Mouse (Mus musculus): ENCODE measurements around the gene Nae1. TPM values are rescaled to one million over a fixed set of nuclear protein-coding genes. Genes with fewer than 3 reads are reported as not detected.

Gene Nae1
- total RNA-seq, 2 experiments from 2014 or later = 52.8 to 77.1 TPM

GRCm38 (mm10) chr8:104534779-104535141 is 323 bp upstream of the Nae1 start:
- ATAC-seq (replicated peaks; ENCODE audit: low FRiP score, poor library complexity, severe bottlenecking) = peak; percentile 70

- ATAC-seq (replicated peaks; ENCODE audit: low FRiP score, poor library complexity, severe bottlenecking) = no peak
These were observed 886 bp downstream of the Nae1 start for GRCm38 (mm10) chr8:104533551-104533950.

- ATAC-seq (replicated peaks; ENCODE audit: low FRiP score, poor library complexity, severe bottlenecking) = no peak
These were observed 4.8 kb downstream of the Nae1 start for GRCm38 (mm10) chr8:104529671-104530070.

GRCm38 (mm10) chr8:104517872-104518271 is 16.6 kb downstream of the Nae1 start:
- ATAC-seq (replicated peaks; ENCODE audit: low FRiP score, poor library complexity, severe bottlenecking) = no peak

GRCm38 (mm10) chr8:104510134-104510533 is 24.3 kb downstream of the Nae1 start:
- no peak for ATAC-seq (replicated peaks; ENCODE audit: low FRiP score, poor library complexity, severe bottlenecking)

- 0 out of 2 replicates have a peak, but pooled peaks have one; percentile 10 for ATAC-seq (replicated peaks; ENCODE audit: low FRiP score, poor library complexity, severe bottlenecking)
These were observed 25.1 kb downstream of the Nae1 start, which contains the start of gene Terb1 for GRCm38 (mm10) chr8:104509061-104510006. Terb1 (minus strand) TSS chr8:104509910.

GRCm38 (mm10) chr8:104479091-104479490 is 55.3 kb downstream of the Nae1 start:
- ATAC-seq (replicated peaks; ENCODE audit: low FRiP score, poor library complexity, severe bottlenecking) = no peak

GRCm38 (mm10) chr8:104472465-104472864 is 62.0 kb downstream of the Nae1 start:
- ATAC-seq (replicated peaks; ENCODE audit: low FRiP score, poor library complexity, severe bottlenecking) = no peak

- no peak for ATAC-seq (replicated peaks; ENCODE audit: low FRiP score, poor library complexity, severe bottlenecking)
These were observed 67.0 kb downstream of the Nae1 start for GRCm38 (mm10) chr8:104467463-104467862.

Other genes with a start within 250 kb of the Nae1 start
- gene Cmtm2a, start 241.5 kb downstream of the Nae1 start, total RNA-seq (2015; ENCODE audit: low replicate concordance) = not detected in 2 replicates
- not detected in 2 replicates for gene Cmtm2a, start 241.5 kb downstream of the Nae1 start, total RNA-seq (2017; ENCODE audit: low replicate concordance)
- gene Gm45711, start 224.6 kb downstream of the Nae1 start, total RNA-seq (2015; ENCODE audit: low replicate concordance) = not detected in 2 replicates
- gene Gm45711, start 224.6 kb downstream of the Nae1 start, total RNA-seq (2017; ENCODE audit: low replicate concordance) = not detected in 2 replicates
- gene Cmtm1, start 224.5 kb downstream of the Nae1 start, total RNA-seq (2015; ENCODE audit: low replicate concordance) = not detected in 2 replicates
- gene Cmtm1, start 224.5 kb downstream of the Nae1 start, total RNA-seq (2017; ENCODE audit: low replicate concordance) = not detected in 2 replicates
- gene Gm11020, start 213.1 kb downstream of the Nae1 start, total RNA-seq (2015; ENCODE audit: low replicate concordance) = not detected in 2 replicates
- gene Gm11020, start 213.1 kb downstream of the Nae1 start, total RNA-seq (2017; ENCODE audit: low replicate concordance) = not detected in 2 replicates
- gene Cmtm2b, start 212.4 kb downstream of the Nae1 start, total RNA-seq (2015; ENCODE audit: low replicate concordance) = not detected in 2 replicates
- not detected in 2 replicates for gene Cmtm2b, start 212.4 kb downstream of the Nae1 start, total RNA-seq (2017; ENCODE audit: low replicate concordance)
- 2.9 and 10.8 TPM in 2 replicates for gene Cmtm3, start 195.2 kb downstream of the Nae1 start, total RNA-seq (2015; ENCODE audit: low replicate concordance)
- 6.0 TPM in 1 of 2 replicates, not detected in the other for gene Cmtm3, start 195.2 kb downstream of the Nae1 start, total RNA-seq (2017; ENCODE audit: low replicate concordance)
- 0.36 TPM in 1 of 2 replicates, not detected in the other for gene Cmtm4, start 138.8 kb downstream of the Nae1 start, total RNA-seq (2015; ENCODE audit: low replicate concordance)
- under 0.01 and 1.0 TPM in 2 replicates for gene Cmtm4, start 138.8 kb downstream of the Nae1 start, total RNA-seq (2017; ENCODE audit: low replicate concordance)
- gene Dync1li2, start 91.6 kb downstream of the Nae1 start, total RNA-seq (2015; ENCODE audit: low replicate concordance) = 24.1 and 34.4 TPM in 2 replicates
- 62.9 and 69.6 TPM in 2 replicates for gene Dync1li2, start 91.6 kb downstream of the Nae1 start, total RNA-seq (2017; ENCODE audit: low replicate concordance)
- gene Terb1, start 24.7 kb downstream of the Nae1 start, total RNA-seq (2015; ENCODE audit: low replicate concordance) = not detected in 2 replicates
- not detected in 2 replicates for gene Terb1, start 24.7 kb downstream of the Nae1 start, total RNA-seq (2017; ENCODE audit: low replicate concordance)
- gene Car7, start 52 bp upstream of the Nae1 start, total RNA-seq (2015; ENCODE audit: low replicate concordance) = not detected in 2 replicates
- not detected in 2 replicates for gene Car7, start 52 bp upstream of the Nae1 start, total RNA-seq (2017; ENCODE audit: low replicate concordance)
- 0.36 and 2.1 TPM in 2 replicates for gene Pdp2, start 56.8 kb upstream of the Nae1 start, total RNA-seq (2015; ENCODE audit: low replicate concordance)
- 1.2 and 1.7 TPM in 2 replicates for gene Pdp2, start 56.8 kb upstream of the Nae1 start, total RNA-seq (2017; ENCODE audit: low replicate concordance)
- gene Cdh16, start 89.8 kb upstream of the Nae1 start, total RNA-seq (2015; ENCODE audit: low replicate concordance) = not detected in 2 replicates
- gene Cdh16, start 89.8 kb upstream of the Nae1 start, total RNA-seq (2017; ENCODE audit: low replicate concordance) = not detected in 2 replicates
- 2.2 TPM in 1 of 2 replicates, not detected in the other for gene Rrad, start 96.7 kb upstream of the Nae1 start, total RNA-seq (2015; ENCODE audit: low replicate concordance)
- gene Rrad, start 96.7 kb upstream of the Nae1 start, total RNA-seq (2017; ENCODE audit: low replicate concordance) = not detected in 2 replicates
- 9.7 and 18.9 TPM in 2 replicates for gene Ciao2b, start 107.3 kb upstream of the Nae1 start, total RNA-seq (2015; ENCODE audit: low replicate concordance)
- gene Ciao2b, start 107.3 kb upstream of the Nae1 start, total RNA-seq (2017; ENCODE audit: low replicate concordance) = 8.1 and 10.8 TPM in 2 replicates
- gene Ces2a, start 199.4 kb upstream of the Nae1 start, total RNA-seq (2015; ENCODE audit: low replicate concordance) = not detected in 2 replicates
- not detected in 2 replicates for gene Ces2a, start 199.4 kb upstream of the Nae1 start, total RNA-seq (2017; ENCODE audit: low replicate concordance)